Mouse (Mus musculus) urinary bladder, adult 2 months (tissue): ENCODE data around the gene Fat2. TPM values are rescaled to one million over a fixed set of nuclear protein-coding genes. Genes with fewer than 3 reads are reported as not detected.

Experiments used
- DNase-seq: peaks from one replicate; pipeline ENCODE4 v3.0.0; 2022; ENCODE audit warnings: low spot score
- polyA plus RNA-seq: library from polyadenylated mRNA; depleted of rRNA; stranded (reverse); fragments of >200 nt; gene quantifications from 2 replicates; pipeline ENCODE4 v1.2.3, GENCODE M21; 2012; rRNA removed

Fat2 gene
- polyA plus RNA-seq = 8.9 and 12.9 TPM in 2 replicates

- DNase-seq = no peak
Observed at GRCm38 (mm10) chr11:55336101-55336891, at the start of gene Fat2. Gene Fat2 (minus strand): TSS chr11:55336564.

- DNase-seq = no peak
Observed at GRCm38 (mm10) chr11:55383463-55384045, 47.2 kb upstream of the Fat2 start.

GRCm38 (mm10) chr11:55380908-55381307 is 44.5 kb upstream of the Fat2 start:
- no peak for DNase-seq

- no peak for DNase-seq
Observed at GRCm38 (mm10) chr11:55378371-55378770, 42.0 kb upstream of the Fat2 start.

GRCm38 (mm10) chr11:55373838-55374237 is 37.5 kb upstream of the Fat2 start:
- DNase-seq = no peak

- DNase-seq = no peak
Observed at GRCm38 (mm10) chr11:55373373-55373772, 37.0 kb upstream of the Fat2 start.

- DNase-seq = no peak
Observed at GRCm38 (mm10) chr11:55372001-55372400, 35.6 kb upstream of the Fat2 start.

GRCm38 (mm10) chr11:55369093-55369471 is 32.7 kb upstream of the Fat2 start:
- DNase-seq = no peak

GRCm38 (mm10) chr11:55368388-55369092 is 32.2 kb upstream of the Fat2 start:
- DNase-seq = no peak

- DNase-seq = no peak
Observed at GRCm38 (mm10) chr11:55367783-55368182, 31.4 kb upstream of the Fat2 start.

GRCm38 (mm10) chr11:55365840-55366239 is 29.5 kb upstream of the Fat2 start:
- DNase-seq = no peak

GRCm38 (mm10) chr11:55365242-55365641 is 28.9 kb upstream of the Fat2 start:
- no peak for DNase-seq

GRCm38 (mm10) chr11:55364662-55365061 is 28.3 kb upstream of the Fat2 start:
- DNase-seq = no peak

GRCm38 (mm10) chr11:55358094-55358783 is 21.9 kb upstream of the Fat2 start:
- DNase-seq = no peak

GRCm38 (mm10) chr11:55356846-55357245 is 20.5 kb upstream of the Fat2 start:
- no peak for DNase-seq

- DNase-seq = no peak
Observed at GRCm38 (mm10) chr11:55341961-55342371, 5.6 kb upstream of the Fat2 start.

GRCm38 (mm10) chr11:55340789-55341188 is 4.4 kb upstream of the Fat2 start:
- no peak for DNase-seq

- no peak for DNase-seq
Observed at GRCm38 (mm10) chr11:55337032-55337769, 837 bp upstream of the Fat2 start.

GRCm38 (mm10) chr11:55335314-55336076 is 869 bp downstream of the Fat2 start:
- DNase-seq = no peak

GRCm38 (mm10) chr11:55334545-55334944 is 1.8 kb downstream of the Fat2 start:
- no peak for DNase-seq

GRCm38 (mm10) chr11:55334063-55334462 is 2.3 kb downstream of the Fat2 start:
- no peak for DNase-seq
